Mouse (Mus musculus): ENCODE data around the gene Trex2. TPM values are rescaled to one million over a fixed set of nuclear protein-coding genes. Genes with fewer than 3 reads are reported as not detected.
"Not testable (repeated sequence)": the region's sequence is repeated elsewhere in the genome, so short reads cannot be mapped to it uniquely, and the experiment has no call there.

Trex2 gene
- polyA plus RNA-seq, 1 experiment from 2014 or later: not detected

- WGBS: 85% methylated on average over 1 of the region's 2 CpGs
- H3K27ac ChIP-seq (ENCODE audit: low read length); H3K4me3 ChIP-seq (ENCODE audit: low read depth, low read length); H3K4me2 ChIP-seq (ENCODE audit: low read length); H3K36me3 ChIP-seq (ENCODE audit: control insufficient read depth, insufficient read depth, low read length); H3K9ac ChIP-seq (ENCODE audit: low read depth, low read length); H3K27me3 ChIP-seq (ENCODE audit: control insufficient read depth, insufficient read depth, low read depth, low read length); H3K4me1 ChIP-seq (ENCODE audit: control insufficient read depth, insufficient read depth, low read length); ATAC-seq; H3K9me3 ChIP-seq (replicated peaks; ENCODE audit: control insufficient read depth, low read length, poor library complexity, severe bottlenecking): not testable (repeated sequence)
Observed at GRCm38 (mm10) chrX:73398636-73399035, 36.5 kb downstream of the Trex2 start, which contains the start of gene Gm18336. Gene Gm18336, minus strand, starts transcription at chrX:73398736.

DNA sequence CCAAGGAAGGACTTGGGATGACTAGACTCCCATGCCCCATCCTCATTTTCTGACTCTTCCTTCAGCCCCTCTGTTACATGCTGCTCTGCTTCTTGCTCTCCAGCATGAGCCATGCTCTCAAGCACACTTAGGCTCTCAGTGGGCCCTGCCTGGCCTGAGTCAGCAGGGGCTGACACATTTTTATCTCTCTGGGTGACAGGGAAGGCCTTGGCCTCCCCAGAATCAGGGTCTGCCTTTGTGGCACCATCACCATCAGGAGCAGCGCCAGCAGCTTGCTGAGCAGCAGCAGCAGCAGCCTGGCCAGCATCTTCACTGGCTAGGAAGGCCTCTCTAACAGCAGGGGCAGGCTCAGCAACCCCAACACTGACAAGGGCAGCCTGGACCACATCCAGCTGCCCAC is 38.7 kb downstream of the Trex2 start:
- Histone ChIP-seq H3K9me3 (replicated peaks; ENCODE audit: control insufficient read depth, low read length, poor library complexity, severe bottlenecking) (no peaks in the 10 kb centered on the region), H3K27me3 (ENCODE audit: control insufficient read depth, insufficient read depth, low read depth, low read length) (no peaks in the 10 kb centered on the region), H3K4me2 (ENCODE audit: low read length) (no peak overlapping the region), H3K4me3 (ENCODE audit: low read depth, low read length) (no peak overlapping the region), H3K9ac (ENCODE audit: low read depth, low read length) (no peak overlapping the region), H3K27ac (ENCODE audit: low read length) (no peak overlapping the region), H3K36me3 (ENCODE audit: control insufficient read depth, insufficient read depth, low read length) (no peaks in the 10 kb centered on the region), H3K4me1 (ENCODE audit: control insufficient read depth, insufficient read depth, low read length) (no peaks in the 10 kb centered on the region)
- 70% methylated on average over 1 of the region's 1 CpGs for WGBS
- no peak for ATAC-seq

DNA sequence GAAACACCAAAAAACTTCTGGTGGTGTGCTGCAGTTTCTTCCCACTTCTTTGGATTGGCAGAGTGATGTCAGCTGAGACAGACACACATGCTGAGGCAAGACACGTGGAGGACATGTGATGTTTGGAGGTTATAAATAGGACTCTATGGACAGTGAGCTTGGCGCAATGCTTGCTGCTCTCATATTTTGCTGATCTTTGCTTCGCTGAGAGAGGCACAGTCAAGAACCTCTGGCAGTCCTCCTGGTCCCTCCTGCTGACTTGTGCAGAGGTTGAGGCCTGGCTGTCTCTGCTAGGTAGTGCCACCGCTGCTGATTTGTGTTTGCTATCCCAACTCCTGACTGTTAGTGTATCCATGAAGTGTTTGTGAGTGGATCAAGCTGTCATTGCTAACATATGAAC is 43.7 kb downstream of the Trex2 start:
- Histone ChIP-seq H3K4me3 (ENCODE audit: low read depth, low read length) (no peak overlapping the region), H3K9me3 (replicated peaks; ENCODE audit: control insufficient read depth, low read length, poor library complexity, severe bottlenecking) (no peaks in the 10 kb centered on the region), H3K9ac (ENCODE audit: low read depth, low read length) (no peak overlapping the region), H3K4me2 (ENCODE audit: low read length) (no peak overlapping the region), H3K27ac (ENCODE audit: low read length) (no peak overlapping the region), H3K27me3 (ENCODE audit: control insufficient read depth, insufficient read depth, low read depth, low read length) (no peaks in the 10 kb centered on the region), H3K36me3 (ENCODE audit: control insufficient read depth, insufficient read depth, low read length) (no peaks in the 10 kb centered on the region), H3K4me1 (ENCODE audit: control insufficient read depth, insufficient read depth, low read length) (no peaks in the 10 kb centered on the region)
- no peak for ATAC-seq
- whole genome bisulfite sequencing: 89% methylated on average over 4 of the region's 4 CpGs

- no peaks in the 10 kb centered on the region for H3K9me3 ChIP-seq (replicated peaks; ENCODE audit: control insufficient read depth, low read length, poor library complexity, severe bottlenecking)
- whole genome bisulfite sequencing: 28% methylated on average over 1 of the region's 1 CpGs
- no peak overlapping the region for H3K4me3 ChIP-seq (ENCODE audit: low read depth, low read length)
- H3K9ac ChIP-seq (ENCODE audit: low read depth, low read length): no peak overlapping the region
- ATAC-seq: peak; percentile 64; the same call in 1 of the 2 replicates
- H3K4me1 ChIP-seq (ENCODE audit: control insufficient read depth, insufficient read depth, low read length): peaks cover 8% of the 10 kb centered on the region
- no peaks in the 10 kb centered on the region for H3K27me3 ChIP-seq (ENCODE audit: control insufficient read depth, insufficient read depth, low read depth, low read length)
- H3K27ac ChIP-seq (ENCODE audit: low read length): peak overlapping the region; percentile 82
- no peaks in the 10 kb centered on the region for H3K36me3 ChIP-seq (ENCODE audit: control insufficient read depth, insufficient read depth, low read length)
- peak overlapping the region; percentile 14; the same call in 1 of the 2 replicates for H3K4me2 ChIP-seq (ENCODE audit: low read length)
Observed at GRCm38 (mm10) chrX:73384924-73385323, 50.2 kb downstream of the Trex2 start.

- peak overlapping the region; percentile 82 for H3K27ac ChIP-seq (ENCODE audit: low read length)
- ATAC-seq: peak; percentile 95
- 36% methylated on average over 6 of the region's 6 CpGs for WGBS
Observed at GRCm38 (mm10) chrX:73384419-73384818, 50.7 kb downstream of the Trex2 start.

More at GRCm38 (mm10) chrX:73384419-73384818, 50.7 kb downstream of the Trex2 start:
- H3K4me1 ChIP-seq (ENCODE audit: control insufficient read depth, insufficient read depth, low read length): peaks cover 8% of the 10 kb centered on the region
- no peak overlapping the region for H3K9ac ChIP-seq (ENCODE audit: low read depth, low read length)
- no peaks in the 10 kb centered on the region for H3K36me3 ChIP-seq (ENCODE audit: control insufficient read depth, insufficient read depth, low read length)
- H3K9me3 ChIP-seq (replicated peaks; ENCODE audit: control insufficient read depth, low read length, poor library complexity, severe bottlenecking): no peaks in the 10 kb centered on the region
- H3K4me3 ChIP-seq (ENCODE audit: low read depth, low read length): no peak overlapping the region
- H3K4me2 ChIP-seq (ENCODE audit: low read length): peak overlapping the region; percentile 14; the same call in 1 of the 2 replicates
- H3K27me3 ChIP-seq (ENCODE audit: control insufficient read depth, insufficient read depth, low read depth, low read length): no peaks in the 10 kb centered on the region

Other genes with a start within 250 kb of the Trex2 start
- gene Xlr3b, start 243.1 kb downstream of the Trex2 start, polyA plus RNA-seq (2015; fragmentation: Nextera tagmentation; extraction: Ambion mirVana): 13.1 and 13.7 TPM in 2 replicates
- 0.48 and 0.80 TPM in 2 replicates for gene Xlr4b, start 221.0 kb downstream of the Trex2 start, polyA plus RNA-seq (2015; fragmentation: Nextera tagmentation; extraction: Ambion mirVana)
- 35.1 and 37.5 TPM in 2 replicates for gene F8a, start 207.1 kb downstream of the Trex2 start, polyA plus RNA-seq (2015; fragmentation: Nextera tagmentation; extraction: Ambion mirVana)
- 0.32 TPM in 1 of 2 replicates, not detected in the other for gene Xlr4c, start 192.2 kb downstream of the Trex2 start, polyA plus RNA-seq (2015; fragmentation: Nextera tagmentation; extraction: Ambion mirVana)
- not detected in 2 replicates for gene Xlr3c, start 170.0 kb downstream of the Trex2 start, polyA plus RNA-seq (2015; fragmentation: Nextera tagmentation; extraction: Ambion mirVana)
- not detected in 2 replicates for gene Xlr5a, start 142.4 kb downstream of the Trex2 start, polyA plus RNA-seq (2015; fragmentation: Nextera tagmentation; extraction: Ambion mirVana)
- gene Xlr5c, start 142.4 kb downstream of the Trex2 start, polyA plus RNA-seq (2015; fragmentation: Nextera tagmentation; extraction: Ambion mirVana): not detected in 2 replicates
- not detected in 2 replicates for gene Gm45015, start 98.5 kb downstream of the Trex2 start, polyA plus RNA-seq (2015; fragmentation: Nextera tagmentation; extraction: Ambion mirVana)
- gene Zfp275, start 92.7 kb downstream of the Trex2 start, polyA plus RNA-seq (2015; fragmentation: Nextera tagmentation; extraction: Ambion mirVana): 10.8 and 11.0 TPM in 2 replicates
- 0.08 and 0.11 TPM in 2 replicates for gene Gm18336, start 36.6 kb downstream of the Trex2 start, polyA plus RNA-seq (2015; fragmentation: Nextera tagmentation; extraction: Ambion mirVana)
- 2.2 and 2.5 TPM in 2 replicates for gene Zfp92, start 24.2 kb downstream of the Trex2 start, polyA plus RNA-seq (2015; fragmentation: Nextera tagmentation; extraction: Ambion mirVana)
- gene Haus7, start 23.7 kb upstream of the Trex2 start, polyA plus RNA-seq (2015; fragmentation: Nextera tagmentation; extraction: Ambion mirVana): 68.9 and 70.9 TPM in 2 replicates
- gene Bgn, start 48.3 kb upstream of the Trex2 start, polyA plus RNA-seq (2015; fragmentation: Nextera tagmentation; extraction: Ambion mirVana): 16.5 and 17.9 TPM in 2 replicates
- 7.9 and 8.0 TPM in 2 replicates for gene Atp2b3, start 67.7 kb upstream of the Trex2 start, polyA plus RNA-seq (2015; fragmentation: Nextera tagmentation; extraction: Ambion mirVana)
- gene Dusp9, start 204.1 kb upstream of the Trex2 start, polyA plus RNA-seq (2015; fragmentation: Nextera tagmentation; extraction: Ambion mirVana): 0.21 and 0.22 TPM in 2 replicates
- 197 and 208 TPM in 2 replicates for gene Pnck, start 224.8 kb upstream of the Trex2 start, polyA plus RNA-seq (2015; fragmentation: Nextera tagmentation; extraction: Ambion mirVana)
- gene Slc6a8, start 237.8 kb upstream of the Trex2 start, polyA plus RNA-seq (2015; fragmentation: Nextera tagmentation; extraction: Ambion mirVana): 6.6 and 7.3 TPM in 2 replicates

All from midbrain, embryonic 16.5 days (tissue).